Mouse (Mus musculus): ENCODE results near the gene Huwe1.

DNA sequence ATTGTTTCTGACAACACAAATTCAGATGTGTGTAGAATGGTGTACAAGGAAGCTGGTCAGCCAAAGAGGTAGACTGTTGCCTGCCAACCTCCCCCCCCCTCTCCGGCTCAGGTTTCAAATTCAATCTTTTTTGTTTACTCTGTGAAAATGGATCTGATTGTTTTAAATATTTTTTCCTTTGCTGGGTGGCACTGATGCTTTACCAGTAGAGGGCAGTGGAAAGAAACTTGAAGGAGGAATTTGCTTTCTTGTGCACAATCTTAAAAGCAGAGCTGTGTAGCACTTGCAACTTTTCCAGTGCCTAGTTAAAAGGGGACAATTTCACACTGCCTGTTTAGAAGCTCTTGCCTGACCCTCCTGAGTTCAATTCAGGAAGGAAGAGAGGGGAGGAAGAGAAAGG, 146.4 kb downstream of the Huwe1 start:
- TF ChIP-seq CTCF (IDR thresholded peaks at IDR 0.05; ENCODE audit: low read depth, low read length): no peak
- no peak for TF ChIP-seq EP300 (IDR thresholded peaks at IDR 0.05; ENCODE audit: insufficient read depth, low read depth, low read length)
